Mouse (Mus musculus) right cerebral cortex, postnatal 10 days (tissue): Measurements from ENCODE around the gene Klra2.
"Not testable (repeated sequence)": the region's sequence is repeated elsewhere in the genome, so short reads cannot be mapped to it uniquely, and the experiment has no call there.

Experiments
- DNase-seq, 2 experiments: peaks; one replicate each; pipeline ENCODE4 v3.0.0; 2021; ENCODE audit warnings: low spot score in 2 of 2

Gene Klra2

DNA sequence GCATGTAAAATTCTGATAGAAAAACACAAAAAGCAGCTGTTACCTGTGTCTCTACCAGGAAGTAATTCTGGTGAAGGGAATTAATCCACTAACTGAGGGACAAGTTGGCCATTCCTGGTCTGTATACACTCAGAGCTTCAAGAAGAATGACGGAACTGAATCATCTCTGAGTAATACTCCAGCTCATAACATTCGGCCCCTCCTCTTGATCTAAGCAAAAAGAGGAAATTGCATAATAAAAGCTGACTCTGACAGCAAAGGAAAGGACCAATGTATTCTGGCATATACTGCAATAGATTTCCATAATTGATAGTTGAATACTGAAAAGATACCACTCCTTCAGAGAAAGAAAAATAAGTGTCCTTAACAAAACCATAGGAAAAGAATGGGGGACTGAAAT is at the start of gene Klra2:
Gene Klra2, minus strand, starts transcription at position 157 of the 400 bp plus-strand sequence.
- no peak for DNase-seq

DNA sequence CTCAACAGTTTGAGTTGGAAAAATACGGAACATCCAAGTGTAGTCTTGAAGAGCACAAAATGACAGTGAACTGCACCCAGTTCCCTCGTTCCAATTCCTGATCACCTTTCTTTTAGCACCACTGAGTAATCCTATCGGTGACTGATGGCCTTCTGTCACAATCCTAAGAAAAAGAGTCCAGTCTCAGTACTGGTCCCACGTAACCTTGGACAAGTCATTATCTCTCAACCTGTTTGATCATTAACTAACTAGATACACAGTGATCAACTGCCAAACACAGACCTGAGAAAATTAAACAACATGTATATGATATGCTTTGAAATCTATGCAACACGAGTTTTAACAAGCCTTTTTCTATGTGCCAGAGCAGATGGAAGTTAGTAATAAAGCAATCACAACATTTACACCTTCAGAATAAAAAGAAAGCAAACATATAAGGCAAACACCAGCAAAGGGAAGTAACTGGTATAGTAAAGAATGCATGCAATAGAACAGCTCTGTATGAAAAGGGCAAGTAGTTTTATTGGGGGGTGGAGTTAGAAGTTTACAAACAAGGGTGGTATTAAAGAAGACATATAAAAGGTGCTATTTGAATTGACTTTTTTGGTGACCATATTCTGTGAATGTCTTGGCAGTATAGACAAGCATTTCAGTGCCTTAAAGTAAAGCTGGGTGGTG is 47.4 kb upstream of the Klra2 start:
- DNase-seq = no peak

DNA sequence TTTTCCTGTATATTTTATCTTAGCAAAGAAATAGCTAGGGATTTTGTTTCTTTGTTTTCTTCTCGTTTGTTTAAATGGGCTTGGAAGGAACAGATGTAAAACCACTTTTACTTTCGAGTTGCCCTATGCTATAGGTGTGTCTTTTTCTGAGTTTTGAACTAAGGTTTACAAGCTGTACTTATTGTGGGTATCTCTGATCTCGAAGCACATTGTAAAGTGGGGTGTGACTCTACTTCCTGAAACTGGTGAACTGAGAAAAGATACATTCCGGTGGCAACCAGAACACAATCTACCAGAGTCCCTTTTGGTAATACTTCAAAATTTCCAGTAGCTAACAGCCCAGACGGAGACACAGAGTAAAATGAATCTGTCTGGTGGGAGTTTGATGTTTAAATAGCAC is 46.8 kb upstream of the Klra2 start:
- no peak for DNase-seq

DNA sequence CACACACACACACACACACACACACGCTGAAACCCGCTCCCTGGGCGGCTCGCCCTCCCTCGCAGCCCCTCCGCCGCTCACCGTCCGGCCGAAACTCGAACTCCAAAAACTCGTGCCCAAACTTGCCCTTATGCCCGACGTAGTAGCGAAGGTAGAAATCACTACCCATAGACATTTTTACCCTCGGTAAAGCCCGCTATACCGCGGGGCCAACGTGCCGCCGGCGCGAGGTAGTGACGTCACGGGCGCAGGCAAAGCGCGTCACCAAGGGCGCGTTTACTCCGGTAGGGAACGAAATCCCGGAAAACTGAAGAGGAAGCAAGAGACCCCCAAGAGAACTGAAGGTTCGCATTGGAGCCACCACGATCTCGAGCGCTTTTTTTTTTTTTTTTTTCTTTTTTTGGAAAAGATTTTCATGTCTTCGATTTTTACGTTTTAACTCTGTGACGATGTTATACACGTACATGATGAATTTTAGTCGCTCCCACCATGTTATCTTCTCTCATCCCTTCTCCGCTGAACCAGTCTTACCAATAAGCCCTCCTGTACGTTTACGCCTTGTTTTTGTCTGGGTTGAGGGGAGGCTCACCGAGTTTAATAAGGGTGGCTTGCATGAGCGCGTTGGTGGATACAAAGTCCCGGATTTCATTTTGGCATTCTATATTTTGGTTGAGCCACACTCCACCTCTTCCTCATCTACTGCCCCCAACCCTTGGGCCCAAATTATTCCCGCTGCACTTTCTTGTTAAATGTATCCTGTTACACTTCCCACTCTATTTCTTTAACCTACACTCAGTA is 46.0 kb upstream of the Klra2 start, which contains the start of gene Magohb:
Gene Magohb, minus strand, starts transcription at position 254 of the 798 bp plus-strand sequence.
- DNase-seq = peak; percentile 87 to 93

DNA sequence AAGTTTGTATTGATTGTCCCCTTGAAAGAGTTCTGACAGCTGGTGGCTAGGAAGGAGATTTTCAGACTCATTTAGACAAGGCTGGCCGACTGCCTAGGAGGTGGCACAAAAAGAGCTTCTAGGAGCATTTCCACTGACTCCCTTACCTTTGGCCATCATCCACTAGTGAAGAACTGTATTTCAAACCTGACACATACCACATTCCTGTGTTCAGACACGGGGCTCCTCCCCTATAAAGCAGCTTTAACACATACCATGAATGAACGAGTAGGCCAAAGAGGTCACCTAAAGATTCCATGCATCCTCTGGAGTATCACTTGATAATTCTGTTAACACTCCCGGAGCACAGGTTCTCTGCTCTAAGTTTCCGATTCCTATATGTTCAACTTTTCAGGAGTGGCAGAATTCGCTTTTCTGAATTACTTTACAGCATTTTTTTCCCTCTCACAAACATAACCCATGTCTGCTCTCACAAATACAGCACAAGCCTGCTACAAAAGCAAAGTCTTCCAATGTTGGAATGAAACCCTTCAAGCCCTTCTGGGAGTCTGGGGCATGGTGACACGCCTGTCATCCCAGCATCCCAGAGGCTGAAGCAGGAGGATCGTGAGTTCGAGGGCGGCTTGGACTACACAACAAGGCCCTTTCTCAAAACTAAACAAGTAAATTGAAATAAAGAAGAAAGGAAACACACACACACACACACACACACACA is 45.3 kb upstream of the Klra2 start:
- peak; percentile 20 to 22 for DNase-seq

DNA sequence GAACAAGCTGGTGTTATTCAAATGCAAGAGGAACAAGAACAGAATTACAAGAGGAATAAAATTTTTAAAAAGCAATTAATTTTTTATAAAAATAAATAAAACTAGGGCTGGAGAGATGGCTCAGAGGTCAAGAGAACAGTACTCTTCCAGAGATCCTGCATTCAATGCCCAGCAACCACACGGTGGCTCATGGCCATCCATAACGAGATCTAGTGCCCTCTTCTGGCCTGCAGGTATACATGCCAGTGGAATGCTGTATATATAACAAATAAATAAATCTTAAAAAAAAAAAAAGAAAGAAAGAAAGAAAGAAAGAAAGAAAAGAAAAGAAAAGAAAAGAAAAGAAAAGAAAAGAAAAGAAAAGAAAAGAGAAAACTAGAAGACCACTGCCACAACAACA is 43.3 kb upstream of the Klra2 start:
- peak; percentile 37 to 52 for DNase-seq

DNA sequence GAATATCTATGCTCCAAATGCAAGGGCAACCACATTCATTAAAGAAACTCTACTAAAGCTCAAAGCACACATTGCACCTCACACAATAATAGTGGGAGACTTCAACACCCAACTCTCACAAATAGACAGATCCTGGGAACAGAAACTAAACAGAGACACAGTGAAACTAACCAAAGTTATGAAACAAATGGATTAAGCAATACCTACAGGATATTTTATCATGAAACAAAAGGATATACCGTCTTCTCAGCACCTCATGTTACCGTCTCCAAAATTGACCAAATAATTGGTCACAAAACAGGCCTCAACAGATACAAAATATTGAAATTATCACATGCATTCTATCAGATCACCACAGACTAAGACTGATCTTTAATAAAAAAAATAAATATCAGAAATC is 31.0 kb upstream of the Klra2 start:
- not testable (repeated sequence) for DNase-seq

DNA sequence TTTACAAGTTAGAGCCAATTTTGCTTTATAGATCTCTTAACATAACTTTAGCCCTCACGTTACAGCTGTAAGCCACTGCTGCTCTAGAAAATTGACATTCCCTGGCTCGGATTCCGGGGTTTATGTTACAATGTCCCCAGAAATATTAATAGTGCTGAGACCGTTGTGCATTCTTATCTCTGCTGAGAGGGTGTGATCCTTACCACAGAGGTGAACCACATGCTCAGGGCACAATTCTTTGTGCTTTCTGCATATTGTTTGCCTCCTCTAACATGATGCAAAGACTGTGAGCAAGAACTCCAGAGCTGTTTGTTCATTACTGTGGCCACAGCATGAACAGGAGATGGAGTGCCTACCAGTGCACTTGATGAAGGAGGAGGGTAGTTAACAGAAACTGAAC is 29.5 kb upstream of the Klra2 start:
- no peak for DNase-seq

DNA sequence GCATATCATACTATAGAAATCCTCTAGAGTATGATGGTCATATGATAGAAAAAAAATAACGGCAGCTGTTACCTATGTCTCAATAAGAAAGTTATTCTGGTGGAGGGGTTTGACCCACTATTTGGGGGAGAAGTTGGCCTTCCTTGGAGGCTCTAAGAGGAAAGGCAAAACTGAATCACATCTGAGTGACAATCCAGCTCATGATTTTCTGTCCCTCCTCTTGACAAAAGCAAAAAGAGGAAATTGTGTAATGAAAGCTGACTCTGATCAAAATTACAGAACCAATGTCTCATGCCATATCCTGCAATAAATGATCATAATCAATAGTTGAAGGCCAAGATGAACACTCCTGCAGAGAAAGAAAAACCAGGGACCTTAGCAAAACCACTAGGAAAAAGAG is 25.1 kb upstream of the Klra2 start:
- DNase-seq = no peak

DNA sequence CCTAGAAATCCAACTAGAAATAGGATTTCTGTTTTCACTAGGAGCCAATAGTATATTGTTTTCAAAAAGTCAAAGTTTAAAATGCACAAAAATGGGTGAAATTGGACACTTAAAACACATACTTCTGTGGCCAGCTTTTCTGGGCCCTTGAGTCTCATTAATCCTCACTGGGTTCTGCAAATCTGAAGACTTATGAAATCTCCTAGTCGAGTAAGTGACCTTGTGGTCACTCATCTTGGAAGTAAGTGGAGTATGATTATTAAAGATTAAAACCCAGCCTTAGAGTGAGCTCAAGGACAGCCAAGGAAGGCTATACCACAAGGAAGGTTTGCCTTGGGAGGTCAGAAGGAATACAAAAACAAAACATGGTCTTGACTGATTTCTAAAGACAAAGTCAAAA is 23.1 kb upstream of the Klra2 start:
- DNase-seq = no peak

DNA sequence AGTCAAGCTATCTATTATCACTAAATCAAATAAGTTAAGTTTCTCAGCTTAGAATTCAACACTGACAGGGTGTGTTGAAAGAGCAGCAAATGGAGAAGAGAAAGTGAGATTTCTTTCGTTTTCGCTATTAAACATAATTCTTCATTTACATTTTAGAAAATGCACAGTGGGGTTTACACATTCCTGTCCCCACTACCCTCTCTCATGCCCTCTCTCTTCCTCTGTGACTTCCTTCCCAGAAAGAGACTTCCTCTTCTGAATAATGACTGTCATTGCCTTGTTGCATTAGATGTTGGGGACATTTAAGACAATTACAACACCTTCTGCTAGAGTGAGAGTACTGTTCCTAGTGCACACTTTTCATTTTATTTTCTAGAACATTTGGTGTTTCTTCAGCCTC is 22.4 kb upstream of the Klra2 start:
- no peak for DNase-seq

DNA sequence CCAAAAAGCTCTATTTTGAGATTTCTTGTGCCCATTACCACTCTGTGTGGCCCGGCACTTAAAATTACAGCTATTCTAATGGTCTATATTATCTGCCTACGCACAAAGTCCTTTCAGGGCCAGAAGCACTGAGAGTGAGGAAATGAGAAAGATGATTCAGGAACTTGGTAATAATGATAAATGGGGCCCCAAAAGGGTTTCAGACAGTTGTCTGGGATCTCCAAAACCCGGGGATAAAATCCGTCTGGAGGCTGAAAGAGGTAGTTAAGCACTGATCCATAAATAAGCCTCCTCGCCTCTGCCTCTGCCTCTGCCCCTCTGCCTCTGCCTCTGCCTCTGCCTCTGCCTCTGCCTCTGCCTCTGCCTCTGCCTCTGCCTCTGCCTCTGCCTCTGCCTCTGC is 17.0 kb upstream of the Klra2 start:
- DNase-seq = no peak

DNA sequence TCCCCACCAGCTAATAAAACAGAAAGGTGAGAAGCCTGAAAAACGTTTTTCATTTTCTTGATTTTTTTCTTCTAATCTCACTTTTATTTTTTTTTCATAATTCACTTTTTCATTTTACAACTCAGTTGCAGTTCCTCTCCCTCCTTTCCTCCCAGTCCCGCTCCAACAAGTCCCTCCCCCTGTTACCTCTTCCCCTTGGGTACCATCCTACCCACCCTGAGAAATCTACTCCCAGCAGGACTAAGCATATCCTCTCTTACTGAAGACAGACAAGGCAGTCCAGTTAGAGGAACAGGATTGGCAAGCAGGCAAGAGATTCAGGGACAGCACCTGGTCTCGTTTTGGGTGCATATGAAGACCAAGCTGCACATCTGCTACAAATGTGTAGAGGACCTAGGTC is 15.6 kb upstream of the Klra2 start:
- DNase-seq = no peak

DNA sequence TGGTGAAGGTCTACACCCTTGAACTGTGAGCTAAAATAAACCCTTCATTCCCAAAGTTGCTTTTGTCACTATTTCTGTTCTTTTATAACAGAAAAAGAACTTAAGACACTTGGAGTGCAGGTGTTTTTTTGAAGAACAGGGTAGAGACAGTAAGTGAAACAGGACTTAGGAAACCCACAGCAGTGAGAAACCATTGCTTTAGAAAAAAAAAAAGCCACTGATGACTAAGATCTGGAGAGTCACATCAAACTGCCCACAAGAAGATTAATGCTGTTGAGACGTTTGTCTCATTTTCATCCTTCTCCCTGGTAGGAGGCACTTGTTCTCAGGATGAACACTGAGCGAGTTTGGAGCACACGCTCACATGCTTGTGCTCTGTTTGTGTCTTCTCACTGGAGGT is 14.8 kb upstream of the Klra2 start:
- DNase-seq = no peak

DNA sequence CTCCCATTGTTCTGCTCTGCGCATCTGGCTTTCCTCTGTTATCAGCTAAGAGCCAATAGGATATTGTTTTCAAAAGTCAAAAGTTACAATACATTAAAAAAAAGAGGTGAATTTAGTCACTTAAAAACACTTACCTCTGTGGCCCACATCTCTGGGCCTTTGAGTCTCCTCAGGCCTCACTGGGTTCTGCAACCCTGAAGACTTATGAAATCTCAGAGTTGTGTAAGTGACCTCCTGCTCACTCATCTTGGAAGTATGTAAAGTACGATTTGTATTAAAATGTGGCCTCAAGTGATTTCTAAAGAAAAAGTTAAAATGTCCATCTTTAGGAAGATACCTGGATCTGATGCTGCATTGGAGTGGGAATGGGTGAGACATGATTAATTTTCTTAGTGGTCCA is 2.1 kb downstream of the Klra2 start:
- DNase-seq = no peak
